Mouse (Mus musculus): ENCODE measurements around the gene Afdn. TPM values are rescaled to one million over a fixed set of nuclear protein-coding genes. Genes with fewer than 3 reads are reported as not detected.

Gene Afdn
- total RNA-seq (2021) = 10 to 100 TPM; 90.3 to 96.9 TPM
- long read RNA-seq, experiment 1, partial matches to known transcripts = 3 of 7 reads
- long read RNA-seq, experiment 1, other reads (novel, unspliced or antisense) = 3 of 7 reads
- long read RNA-seq, experiment 2, partial matches to known transcripts = 17 of 27 reads
- long read RNA-seq, experiment 2, other reads (novel, unspliced or antisense) = 8 of 27 reads

DNA sequence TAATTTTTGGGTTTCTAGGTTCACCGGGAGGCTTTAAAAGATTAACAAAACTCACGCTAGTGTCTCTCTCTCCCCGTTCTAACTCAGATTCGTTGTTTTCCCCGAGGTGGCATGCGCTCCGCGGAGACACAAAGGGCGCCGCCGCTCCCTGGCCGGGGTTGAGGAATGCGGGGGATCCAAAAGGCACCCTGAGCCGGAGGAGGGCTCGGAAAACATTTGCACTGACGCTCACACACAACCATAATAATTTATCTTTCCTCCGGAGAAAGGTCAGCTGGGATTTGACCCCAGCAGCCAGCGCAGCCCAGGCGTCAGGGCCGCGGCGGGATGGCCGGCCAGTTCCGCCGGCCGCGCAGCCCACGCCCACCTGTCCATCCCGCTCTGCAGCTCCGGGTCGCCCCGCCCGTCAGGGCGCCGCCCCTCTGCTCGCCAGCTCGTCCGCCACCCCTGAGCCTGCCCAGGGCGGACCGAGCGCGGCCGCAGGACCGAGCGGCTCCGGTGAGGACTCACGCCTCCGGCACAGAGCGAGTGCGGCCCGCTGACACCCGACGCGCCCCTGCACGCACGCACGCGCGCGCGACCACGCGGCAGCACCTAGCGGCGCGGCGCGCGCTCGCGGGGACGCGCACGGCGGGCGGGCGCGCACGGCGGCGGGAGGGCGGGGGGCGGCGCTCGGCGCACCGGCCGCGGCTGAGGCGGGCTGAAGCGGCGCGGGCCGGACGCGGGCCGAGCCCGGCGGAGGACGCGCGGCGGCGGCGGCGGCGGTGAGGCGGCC, at the start of gene Afdn:
Afdn (plus strand) TSS at position 687 of the 775 bp plus-strand sequence.
- peak; percentile 48 to 64 for DNase-seq (ENCODE audit: low spot score in 2 of 2)

DNA sequence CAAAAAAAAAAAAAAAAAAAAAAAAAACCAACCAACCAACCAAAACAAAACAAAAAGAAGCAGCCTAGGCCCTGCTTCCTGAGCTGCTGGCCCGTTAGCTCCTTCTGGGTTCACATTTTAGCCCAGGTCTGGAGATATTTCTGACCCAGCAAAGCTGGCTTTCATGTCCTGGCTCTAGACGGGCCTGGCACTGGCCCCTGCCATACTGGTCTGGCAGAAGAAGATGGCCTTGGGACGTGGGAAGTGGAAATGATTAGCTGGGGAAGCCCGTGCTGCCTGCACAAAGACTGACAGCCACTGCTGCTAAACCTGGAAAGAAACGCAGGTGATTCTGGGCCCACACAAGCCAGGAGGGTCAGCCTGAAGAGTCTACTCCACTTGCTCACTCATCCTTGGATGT, 49.2 kb upstream of the Afdn start:
- no peak for DNase-seq (ENCODE audit: low spot score in 2 of 2)

DNA sequence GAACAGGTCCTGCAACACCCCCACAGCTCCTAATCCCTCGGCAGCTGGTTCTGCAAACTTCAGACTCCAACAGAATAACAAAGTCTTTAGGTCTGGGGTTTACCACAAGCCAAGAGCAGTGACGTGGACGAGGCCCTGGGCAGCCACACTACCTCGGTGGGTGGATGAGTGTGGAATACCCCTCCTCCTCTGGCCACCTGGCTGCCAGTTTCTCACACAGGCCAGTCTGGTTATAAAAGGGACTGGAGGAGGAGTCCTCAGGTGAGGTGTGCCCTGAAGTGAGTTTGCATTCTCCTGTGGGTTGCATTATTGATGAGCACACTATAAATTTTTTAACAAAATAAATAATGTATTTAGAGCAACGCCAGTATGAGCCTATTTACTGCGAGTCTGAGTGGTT, 48.2 kb upstream of the Afdn start:
- DNase-seq (ENCODE audit: low spot score in 2 of 2) = no peak

DNA sequence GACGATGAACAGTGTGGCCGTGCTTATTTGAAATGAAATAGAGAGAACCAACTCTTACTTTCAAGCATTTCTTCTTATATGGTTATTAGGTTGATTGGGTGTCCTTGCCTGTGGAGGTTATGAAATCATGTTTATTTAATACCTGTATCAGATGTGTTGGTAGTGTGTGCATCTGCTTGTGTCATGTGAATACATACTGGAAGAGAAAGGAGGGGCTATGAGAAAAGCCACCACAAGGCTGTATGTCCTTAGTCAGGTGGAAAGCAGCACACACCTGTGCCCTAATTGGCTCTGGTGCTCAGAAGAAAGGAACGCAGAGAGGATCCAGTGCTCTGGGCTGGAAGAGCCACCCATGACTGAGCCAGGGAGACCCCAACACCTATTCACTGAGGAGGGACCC, 47.8 kb upstream of the Afdn start:
- no peak for DNase-seq (ENCODE audit: low spot score in 2 of 2)

DNA sequence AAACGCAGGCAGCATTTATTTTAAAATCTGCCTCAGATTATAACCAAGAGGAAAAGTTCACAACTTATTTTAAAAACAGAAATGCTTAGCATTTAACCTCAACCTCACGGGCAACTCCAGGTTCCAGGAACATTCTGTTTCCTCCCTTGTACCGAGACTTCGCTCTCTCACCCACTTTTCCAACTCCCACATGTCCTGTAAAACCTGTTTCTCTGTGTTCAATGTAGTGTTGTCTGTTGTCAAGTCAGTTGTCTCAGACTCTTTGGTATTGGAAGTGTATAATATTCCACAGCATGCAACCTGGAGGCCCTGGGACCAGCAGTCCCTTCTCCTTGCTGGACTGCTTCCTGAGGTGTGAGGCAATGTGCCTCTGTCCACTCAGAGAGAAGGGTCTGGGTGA, 46.2 kb upstream of the Afdn start:
- DNase-seq (ENCODE audit: low spot score in 2 of 2) = no peak

DNA sequence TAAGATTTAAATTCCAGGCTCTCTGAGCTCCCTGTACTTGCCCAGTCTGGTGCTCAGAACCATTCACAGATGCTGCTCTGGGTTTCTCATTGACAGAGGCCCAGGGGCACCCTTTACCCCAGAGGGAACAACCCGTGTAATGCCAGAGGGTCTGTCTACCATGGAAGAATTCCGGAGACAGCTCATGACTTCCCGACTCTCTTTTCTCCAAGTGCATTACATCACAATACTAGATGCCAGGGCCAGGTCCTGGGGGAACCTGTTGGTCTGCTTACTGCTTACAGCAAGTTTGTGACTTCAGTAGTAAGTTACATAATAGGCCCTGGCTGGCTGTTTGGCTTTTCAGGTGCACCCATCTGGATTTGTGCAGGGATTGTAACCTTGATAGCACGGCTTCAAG, 45.7 kb upstream of the Afdn start:
- no peak for DNase-seq (ENCODE audit: low spot score in 2 of 2)

DNA sequence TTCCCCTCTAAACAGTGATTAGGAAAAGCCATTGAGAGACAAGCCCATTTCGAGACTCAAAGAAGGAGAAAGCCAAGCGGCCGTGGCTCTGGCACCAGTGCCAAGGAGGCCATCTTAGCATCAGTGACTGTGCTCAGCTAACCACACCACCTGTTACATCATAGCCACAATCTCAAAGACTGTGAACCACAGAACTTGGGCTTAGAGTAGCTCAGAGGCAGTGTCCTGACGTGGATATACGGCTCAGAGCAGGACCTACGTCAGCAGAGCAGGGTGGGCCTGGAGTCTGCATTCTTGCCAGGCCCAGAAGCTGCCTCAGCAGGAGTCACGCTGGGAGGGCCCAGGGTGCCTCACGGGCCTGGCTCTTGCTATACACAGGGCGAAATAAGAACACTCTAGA, 44.8 kb upstream of the Afdn start:
- DNase-seq (ENCODE audit: low spot score in 2 of 2) = no peak

DNA sequence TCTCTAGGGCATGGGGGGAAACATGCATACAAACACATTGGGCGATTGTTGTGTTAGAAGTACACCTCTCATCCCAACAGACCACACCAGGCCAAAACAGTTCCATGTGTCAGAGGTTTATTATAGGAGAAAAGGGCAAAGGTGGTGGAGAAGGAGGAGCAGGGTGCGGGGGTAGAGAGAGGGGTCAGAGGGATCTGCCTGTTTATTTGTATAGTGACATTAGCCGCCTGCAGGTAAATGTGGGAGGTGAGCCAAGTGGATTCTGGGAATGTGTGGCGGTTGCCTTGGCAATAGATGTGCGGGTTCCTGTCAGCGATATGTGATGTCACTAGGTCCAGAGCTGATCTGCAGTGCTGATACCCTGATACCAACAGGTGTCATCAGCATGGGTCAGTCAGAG, 44.0 kb upstream of the Afdn start:
- no peak for DNase-seq (ENCODE audit: low spot score in 2 of 2)

DNA sequence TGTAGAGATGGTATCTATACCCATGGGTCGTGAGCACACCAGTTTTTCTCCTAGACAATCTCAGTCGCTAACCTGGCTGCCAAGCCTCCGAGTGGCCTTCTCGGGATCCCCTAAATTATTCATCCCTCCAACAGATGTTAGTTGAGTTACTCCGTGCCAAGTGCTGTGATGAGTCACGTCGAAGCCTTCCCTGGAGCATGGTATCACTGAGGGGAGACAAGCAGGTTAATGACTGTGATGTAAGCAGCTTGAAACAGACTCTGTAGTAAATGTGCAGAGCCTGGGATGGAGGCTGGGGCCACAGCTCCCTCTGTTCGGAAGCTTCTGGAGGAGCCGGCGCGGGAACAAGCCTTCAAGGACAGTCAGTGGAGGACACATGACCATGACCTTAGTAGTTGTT, 42.9 kb upstream of the Afdn start:
- no peak for DNase-seq (ENCODE audit: low spot score in 2 of 2)

DNA sequence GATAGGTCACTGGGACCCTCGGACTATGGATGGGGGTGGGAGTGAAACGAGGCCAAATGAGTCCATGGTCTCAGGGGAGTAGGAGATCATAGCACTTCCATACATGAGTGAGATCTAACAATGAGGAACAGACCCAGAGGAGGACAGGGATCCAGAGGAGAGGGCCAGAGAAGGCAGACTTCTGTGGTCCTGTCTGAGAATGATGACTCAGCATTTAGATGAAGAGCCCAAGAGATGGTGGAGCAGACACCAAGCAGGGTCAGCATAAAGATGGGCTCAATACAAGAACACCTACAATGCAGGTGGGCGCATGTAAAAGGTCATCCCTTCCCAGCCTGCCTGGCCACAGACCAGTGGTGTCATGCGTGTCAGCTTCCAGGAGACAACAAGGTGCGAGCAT, 40.2 kb upstream of the Afdn start:
- no peak for DNase-seq (ENCODE audit: low spot score in 2 of 2)

DNA sequence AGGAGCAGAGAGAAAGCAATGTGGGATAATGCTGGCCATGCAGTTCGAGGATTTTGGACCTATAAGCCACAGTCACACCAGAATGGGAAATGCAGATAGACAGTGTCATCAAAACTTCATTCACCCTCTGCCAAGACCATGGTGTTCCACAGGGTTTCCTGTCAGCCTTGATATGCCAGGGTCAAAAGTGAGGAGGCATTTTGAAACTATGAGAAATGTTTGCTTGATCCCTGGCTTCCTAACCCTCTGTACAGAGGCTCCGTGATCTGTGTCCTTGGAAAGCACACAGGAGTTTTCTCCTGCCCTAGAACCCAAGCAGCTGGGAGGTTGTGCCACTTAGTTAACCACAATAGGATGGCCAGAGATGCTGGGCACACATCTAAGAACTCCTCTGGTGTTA, 39.0 kb upstream of the Afdn start:
- DNase-seq (ENCODE audit: low spot score in 2 of 2) = no peak

DNA sequence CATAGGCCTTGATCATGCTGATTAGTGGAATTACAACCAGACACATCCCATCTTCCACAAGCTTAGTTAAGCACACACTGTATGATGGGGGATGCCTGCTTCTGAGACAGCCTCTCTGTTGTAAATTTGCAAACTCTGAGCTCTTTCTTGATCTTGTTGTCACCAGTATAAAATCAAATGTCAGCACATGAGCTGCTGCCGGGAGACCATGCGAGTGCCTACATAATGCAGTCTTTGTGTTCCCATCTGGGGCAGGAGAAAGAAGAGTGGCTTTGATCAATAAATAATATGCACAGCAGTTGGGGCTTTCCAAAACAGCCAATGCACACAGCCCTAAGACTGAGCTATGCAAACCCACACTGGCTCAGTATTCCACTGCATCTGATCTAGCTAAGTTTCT, 37.9 kb upstream of the Afdn start:
- DNase-seq (ENCODE audit: low spot score in 2 of 2) = no peak

DNA sequence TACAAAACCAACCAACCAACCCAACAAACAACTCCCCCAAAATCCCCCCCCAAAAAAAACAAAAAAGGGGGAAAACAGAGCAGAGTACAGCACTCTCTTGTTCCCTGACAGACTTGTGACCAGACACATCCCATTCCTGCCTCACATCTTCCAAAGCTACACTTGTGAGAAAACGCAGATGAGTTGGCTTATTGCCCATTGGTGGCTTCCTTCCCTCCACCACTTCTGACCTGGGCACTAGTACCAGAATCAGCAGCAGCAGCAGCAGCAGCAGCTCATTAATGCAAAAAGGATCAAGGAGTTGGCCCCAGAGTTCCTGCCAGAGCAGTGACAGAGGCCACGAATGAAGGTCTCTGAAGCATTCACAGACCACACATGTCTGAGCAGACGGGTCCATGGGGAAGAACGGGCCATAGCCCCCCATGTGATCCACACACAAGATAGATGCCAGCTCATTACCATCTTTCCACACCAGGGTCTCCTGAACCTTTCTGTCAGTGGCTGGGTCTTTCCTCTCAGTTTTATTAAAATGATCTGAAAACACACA, 35.3 kb upstream of the Afdn start:
- no peak for DNase-seq (ENCODE audit: low spot score in 2 of 2)

DNA sequence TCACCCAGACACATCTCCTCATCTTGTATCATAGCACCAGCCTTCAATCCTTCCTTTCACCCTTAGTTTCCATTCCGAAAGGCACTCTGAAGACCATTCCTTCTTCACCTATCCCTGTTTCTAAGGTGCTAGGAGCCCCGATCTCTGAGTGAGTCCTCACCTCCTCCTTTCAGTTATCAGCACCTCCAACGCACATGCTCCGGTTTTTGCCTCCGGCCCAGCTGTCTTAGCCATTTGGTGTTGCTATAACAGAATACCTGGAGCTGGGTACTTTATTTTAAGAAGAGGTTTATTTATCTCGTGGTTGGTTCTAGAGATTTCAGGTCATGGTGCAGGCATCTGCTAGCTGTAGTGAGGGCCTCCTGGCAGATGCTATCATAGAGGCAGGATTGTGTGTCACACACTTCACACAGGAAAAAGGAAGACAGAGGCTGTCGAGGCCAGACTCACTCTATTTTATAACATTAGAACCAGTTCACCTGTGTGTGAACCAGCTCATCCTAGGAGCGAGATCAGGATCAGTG, 33.4 kb upstream of the Afdn start:
- DNase-seq (ENCODE audit: low spot score in 2 of 2) = no peak

DNA sequence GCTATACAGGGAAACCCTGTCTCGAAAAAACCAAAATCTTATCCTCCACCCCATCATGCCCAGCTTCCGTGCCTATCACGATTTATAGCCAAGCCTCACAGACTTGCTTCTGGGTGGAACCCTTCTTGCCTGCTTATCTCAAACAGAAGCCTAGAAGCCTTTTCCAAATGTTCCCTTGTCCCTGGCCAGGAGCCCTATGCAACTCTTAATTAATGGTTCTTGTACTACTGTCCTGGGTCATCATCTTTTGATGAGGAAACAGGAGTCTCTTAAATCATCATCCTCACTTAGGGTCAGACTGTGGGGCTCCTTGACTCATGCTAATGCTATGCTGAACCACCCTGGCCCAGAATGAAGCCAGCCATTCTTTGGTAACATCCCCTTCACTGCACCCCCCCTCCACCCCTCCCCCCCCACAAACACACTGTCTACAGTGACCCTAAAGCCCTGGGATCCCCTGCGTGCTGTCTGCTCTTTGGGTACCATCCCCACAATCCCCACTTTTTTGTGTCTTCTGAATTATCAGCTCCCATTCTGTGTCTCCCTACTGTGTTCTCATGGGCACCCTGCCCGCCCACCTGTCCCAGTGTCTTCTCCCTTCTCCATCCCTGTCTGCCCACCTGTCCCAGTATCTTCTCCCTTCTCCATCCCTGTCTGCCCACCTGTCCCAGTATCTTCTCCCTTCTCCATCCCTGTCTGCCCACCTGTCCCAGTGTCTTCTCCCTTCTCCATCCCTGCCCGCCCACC, 29.2 kb upstream of the Afdn start:
- DNase-seq (ENCODE audit: low spot score in 2 of 2) = no peak

DNA sequence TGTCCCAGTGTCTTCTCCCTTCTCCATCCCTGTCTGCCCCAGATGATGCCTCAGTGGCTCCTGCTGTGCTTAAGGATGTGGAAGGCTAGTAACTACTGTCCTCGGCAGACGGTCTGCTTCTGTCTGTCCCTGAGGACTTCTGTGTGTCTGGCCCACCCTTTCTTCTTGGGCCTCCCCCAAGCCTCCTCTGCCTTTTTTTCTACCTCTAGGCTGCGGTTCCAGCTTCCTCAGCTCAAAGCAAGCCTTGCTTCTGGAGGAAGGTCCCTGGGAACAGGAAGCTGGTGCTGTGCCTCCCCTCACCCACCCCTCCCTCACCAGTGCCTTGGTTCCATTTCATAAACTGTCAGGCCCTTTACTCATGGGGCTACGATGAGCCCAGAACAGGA, 28.6 kb upstream of the Afdn start:
- DNase-seq (ENCODE audit: low spot score in 2 of 2) = no peak

DNA sequence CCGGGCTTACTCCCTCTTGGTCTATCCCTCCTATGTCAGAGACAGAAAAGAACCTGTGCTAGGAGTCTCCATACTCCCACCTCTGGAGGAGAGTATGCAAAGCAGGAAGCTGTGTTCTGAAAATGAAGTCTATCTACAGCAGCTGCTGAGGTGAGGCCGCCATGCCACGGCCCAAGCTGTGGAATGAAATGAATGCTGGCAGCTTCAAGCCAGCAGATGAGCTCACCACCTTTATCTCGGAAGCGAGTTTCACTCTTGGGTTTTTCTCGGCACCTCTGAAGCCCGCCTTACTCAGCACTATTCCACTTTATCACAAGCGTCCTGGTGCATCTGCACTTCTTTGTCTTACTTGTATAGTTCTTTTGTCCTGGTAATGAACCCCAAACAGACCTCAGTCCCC, 27.7 kb upstream of the Afdn start:
- DNase-seq (ENCODE audit: low spot score in 2 of 2) = no peak

DNA sequence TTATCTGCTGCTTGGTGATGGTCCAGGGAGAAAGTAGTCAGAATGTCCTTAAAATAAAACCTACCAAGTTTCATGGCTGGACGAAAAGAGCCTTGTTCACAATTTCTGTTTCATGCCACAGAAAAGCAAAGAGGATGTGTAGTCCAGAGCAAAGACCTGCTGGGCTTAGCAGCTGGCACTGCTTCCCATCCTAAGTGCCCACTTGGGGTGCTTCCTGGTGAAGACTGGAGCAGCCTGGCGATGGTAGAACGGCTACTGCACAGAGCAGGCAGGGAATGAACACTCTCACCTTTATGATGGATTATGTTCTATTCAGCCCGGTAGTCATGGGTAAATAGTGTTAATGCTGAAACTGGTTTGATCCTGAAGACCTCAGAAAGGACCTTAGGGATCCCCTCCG, 26.4 kb upstream of the Afdn start:
- no peak for DNase-seq (ENCODE audit: low spot score in 2 of 2)

DNA sequence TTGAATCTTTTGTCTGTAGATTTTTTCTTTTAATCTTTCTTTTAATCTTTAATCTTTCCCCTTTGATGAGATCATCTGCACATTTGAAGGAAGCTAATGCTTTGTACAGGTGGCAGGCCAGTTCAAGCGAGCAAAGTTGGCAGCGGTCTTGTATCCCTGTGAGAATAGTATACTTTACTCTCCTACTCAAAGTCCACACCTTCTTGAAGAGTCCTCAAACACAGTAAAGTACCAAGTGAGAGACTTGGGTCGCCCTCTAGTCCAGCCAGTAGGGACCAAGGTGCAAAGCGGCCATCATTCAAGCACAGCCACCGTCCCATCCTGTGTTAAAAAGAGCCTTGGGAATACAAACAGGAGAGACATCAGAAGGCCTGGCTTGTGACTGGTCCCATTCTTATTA, 25.3 kb upstream of the Afdn start:
- DNase-seq (ENCODE audit: low spot score in 2 of 2) = no peak

DNA sequence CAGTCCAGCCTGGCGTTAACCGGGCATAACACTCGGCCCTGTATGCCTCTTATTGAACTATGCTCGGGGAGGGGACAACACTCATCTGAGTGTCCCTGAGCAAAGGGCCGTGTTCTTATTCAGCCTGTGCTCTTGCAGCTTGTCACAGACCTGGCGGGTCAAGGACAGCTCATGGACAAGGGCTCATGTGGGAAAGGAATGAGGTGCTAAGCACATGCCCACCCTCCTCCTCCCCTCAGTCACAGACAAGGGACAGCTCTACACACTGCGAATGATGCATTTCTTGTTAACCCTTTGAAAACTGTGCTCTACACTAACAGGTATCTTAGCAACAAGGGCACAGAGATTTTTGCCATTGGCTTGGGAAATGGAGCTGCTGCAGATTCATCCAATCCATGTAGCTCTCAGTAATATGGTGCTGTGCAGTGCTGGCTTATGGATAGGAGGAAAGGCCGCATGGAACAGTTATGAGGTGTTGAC, 24.5 kb upstream of the Afdn start:
- no peak for DNase-seq (ENCODE audit: low spot score in 2 of 2)

DNA sequence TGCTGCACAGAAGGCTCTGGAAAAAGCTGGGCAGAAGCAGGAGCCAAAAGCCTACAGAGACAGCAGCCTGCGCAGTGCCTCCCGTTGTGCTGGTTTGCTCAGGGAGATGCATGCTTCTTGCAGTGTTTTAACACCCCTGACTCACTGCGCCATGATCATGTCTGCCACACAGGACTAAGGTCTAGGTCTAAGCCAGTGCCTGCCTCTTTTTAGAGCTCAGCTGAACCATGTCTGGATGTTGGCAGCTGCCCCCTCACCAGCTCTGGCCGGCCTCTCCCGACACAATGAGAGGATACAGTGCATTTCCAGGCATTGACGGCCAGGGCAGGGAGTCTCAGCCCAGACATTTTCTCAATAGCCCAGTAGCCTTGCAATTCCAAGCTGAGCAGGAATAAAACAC, 23.0 kb upstream of the Afdn start:
- no peak for DNase-seq (ENCODE audit: low spot score in 2 of 2)

Data from adrenal gland, postnatal 4 days (tissue).